Mouse (Mus musculus) skeletal muscle tissue, adult 2 months (tissue): Measurements from ENCODE around the gene F3.

ENCODE experiments used
- DNase-seq: peaks from one replicate; pipeline ENCODE4 v3.0.0-alpha.2; 2012; ENCODE audit warnings: low read depth, low spot score

The F3 gene

GRCm38 (mm10) chr3:121722971-121723844 is at the start of gene F3:
F3 (plus strand) TSS chr3:121723537.
- peak; percentile 55 for DNase-seq

- no peak for DNase-seq
Measured at GRCm38 (mm10) chr3:121678935-121679334, 44.4 kb upstream of the F3 start.

DNA sequence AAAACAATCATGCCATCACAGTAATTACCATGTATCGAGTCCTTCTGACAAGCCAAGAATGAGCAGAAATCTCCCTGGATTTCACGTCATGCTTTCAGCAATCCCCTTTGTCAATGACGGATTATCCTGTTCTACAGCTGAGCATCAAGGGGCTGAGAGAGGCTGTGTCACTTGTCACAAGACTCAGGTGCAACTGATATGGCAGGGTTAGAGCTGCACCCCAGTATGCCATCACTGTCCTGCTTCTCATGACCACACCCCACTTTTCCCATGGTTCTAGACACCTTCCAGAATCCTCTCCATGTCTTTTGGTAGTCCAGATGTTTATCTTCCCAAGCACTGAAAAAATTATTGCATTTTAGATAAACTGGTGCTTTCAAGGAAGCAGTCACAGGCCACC is 43.9 kb upstream of the F3 start:
- DNase-seq = no peak

- DNase-seq = no peak
Measured at GRCm38 (mm10) chr3:121680187-121680586, 43.1 kb upstream of the F3 start.

DNA sequence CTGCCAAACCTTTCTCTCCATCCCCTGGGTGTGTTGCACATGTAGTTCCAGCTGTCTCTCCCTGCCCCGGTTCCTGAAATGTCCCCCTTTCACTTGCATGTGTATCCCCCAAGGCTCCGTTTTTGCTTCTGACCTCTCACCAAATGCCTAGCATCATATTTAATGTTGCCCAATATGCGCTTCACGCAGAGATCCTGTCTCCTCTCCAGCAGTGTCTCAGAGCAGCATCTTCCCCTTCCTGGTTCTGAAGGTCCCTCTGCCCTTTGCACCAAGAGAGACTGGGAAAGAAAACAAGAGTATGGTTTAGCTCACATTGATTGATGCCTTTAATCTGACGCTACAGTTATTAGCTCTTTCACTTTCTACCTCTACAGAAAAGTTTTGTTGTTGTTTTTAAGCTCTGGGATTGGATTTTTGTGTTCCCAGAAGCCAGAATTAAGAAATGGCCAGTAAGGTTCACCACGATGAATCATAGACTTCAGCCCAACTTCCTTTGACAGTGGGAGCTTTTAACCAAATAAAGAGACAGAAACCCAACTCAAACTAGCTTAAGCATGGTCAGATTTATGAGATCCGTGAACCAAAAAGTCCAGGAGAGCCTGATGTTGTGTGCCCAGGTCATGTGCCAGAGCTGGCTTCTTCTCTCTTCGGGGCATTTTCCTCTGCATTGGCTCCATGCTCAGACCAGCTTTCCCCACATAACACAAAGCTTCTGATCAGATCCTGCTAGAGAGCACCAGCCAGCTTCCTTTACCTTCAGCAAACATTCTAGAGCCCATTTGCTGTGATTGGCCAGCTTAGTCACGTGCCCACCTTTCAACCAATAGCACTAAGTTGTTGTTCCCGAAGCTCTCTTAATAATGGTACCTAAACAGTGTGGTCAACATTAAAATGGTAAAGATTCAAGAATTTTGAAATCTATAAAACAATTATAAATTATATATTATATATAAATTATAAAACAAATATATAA is 40.6 kb upstream of the F3 start:
- DNase-seq = peak; percentile 20

DNA sequence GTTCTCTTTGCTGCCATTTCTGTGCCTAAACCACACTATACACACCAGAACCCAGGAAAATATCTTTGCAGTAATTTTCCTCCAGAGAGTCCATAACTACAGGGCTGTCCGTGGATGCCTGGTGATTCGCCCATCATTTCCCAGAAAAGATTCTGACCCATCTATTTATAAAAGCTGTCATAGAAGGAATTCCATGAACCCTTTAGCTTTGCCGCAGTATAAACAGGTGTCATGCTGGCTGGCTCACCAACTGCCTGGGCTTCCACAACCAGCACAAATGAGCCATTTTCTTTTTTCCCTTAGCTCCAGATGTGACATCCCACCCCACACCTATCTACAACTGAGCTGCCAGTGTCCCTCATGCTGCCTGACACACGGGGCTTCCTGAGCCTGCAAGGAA is 38.8 kb upstream of the F3 start:
- DNase-seq = no peak

DNA sequence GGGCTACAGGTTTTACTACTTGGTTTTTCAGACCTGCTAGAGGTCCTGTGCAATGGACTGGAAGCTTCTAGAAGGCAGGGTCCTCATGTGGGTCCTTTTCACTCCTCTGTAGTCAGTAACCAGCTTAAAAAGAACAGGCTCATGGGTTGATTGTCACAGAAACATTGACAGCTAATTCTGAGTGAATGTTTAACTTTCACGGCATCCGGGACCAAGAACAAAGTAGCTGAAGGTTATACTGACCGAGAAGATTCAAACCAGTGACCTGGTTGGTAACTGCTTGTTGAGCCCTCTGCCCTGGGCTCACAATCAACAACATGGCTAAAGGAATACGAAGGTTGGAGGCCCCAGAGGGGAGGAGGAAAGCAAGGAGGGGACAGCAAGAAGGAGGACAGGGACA is 38.4 kb upstream of the F3 start:
- DNase-seq = no peak

GRCm38 (mm10) chr3:121685985-121686384 is 37.4 kb upstream of the F3 start:
- DNase-seq = no peak

GRCm38 (mm10) chr3:121686408-121686911 is 36.9 kb upstream of the F3 start:
- DNase-seq = no peak

GRCm38 (mm10) chr3:121687741-121688140 is 35.6 kb upstream of the F3 start:
- no peak for DNase-seq

- DNase-seq = no peak
Measured at GRCm38 (mm10) chr3:121689029-121689428, 34.3 kb upstream of the F3 start.

DNA sequence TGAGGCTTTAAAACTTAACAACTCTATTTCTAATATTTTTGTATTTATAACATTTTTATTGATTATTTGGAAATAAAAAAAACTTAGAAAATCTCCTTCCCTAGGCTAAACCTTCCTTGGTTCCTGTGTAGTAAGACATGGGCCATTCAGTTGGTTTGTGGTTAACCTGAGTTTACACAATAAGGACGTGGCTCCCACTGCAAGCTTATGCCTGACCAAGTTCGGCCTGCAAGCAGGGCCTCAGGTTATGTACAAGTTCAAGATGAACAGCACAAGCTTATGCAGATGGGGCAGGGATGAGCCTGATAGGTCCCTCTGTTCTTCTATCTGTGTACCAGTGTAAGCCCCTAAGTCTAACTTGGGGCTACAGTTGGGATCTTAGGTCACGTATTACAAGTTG is 33.6 kb upstream of the F3 start:
- no peak for DNase-seq

DNA sequence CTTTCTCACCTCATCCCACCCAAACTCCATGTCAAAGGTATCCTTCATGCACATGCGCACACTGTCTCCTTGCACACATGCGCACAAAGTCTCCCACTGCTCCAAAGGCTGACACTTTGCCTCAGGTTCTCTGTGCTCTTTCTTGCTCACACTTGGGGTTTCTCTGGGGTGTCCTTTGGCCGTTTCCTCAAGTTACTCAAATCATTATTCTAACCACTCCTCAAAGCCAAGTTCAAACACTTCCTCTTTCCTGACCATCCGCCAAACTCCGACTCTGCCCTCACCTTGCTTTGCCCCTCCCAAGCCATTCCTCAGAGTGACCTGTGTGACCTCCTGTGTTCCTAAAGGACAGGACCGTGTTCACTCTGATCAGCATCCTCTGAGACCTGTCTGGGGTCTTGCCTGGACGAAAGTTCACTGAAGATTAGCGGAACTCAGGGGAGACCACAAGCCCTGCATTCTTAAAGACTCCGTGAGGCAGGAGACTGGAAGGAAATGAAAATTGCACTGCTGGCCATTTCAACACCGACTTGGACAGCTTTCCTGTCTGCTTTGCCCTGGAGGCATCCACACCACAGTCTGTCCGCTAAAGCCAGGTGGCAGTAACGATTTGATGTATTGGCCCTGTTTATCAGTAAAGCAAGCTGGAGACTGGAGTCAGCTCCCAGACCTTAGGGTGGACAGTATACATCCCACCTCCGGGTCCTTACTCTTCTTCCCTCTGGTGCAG is 30.2 kb upstream of the F3 start:
- DNase-seq = no peak

DNA sequence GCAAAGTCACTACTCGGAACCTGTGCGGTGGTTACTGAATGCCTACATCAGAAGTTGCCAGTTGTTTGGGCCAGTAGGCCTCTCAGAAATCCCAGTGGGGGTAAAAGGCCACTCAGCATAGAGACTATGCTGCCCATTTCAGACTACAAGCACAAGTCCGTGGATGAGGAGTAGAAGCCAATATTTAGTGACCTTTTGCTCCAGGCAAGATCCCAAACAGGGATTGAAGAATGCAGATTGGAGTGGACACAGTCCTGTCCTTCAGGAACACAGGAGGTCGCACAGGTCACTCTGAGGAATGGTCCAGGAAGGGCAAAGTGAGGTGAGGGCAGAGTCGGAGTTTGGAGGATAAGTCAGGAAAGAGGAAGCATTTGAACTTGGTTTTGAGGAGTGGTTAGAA is 29.6 kb upstream of the F3 start:
- no peak for DNase-seq

DNA sequence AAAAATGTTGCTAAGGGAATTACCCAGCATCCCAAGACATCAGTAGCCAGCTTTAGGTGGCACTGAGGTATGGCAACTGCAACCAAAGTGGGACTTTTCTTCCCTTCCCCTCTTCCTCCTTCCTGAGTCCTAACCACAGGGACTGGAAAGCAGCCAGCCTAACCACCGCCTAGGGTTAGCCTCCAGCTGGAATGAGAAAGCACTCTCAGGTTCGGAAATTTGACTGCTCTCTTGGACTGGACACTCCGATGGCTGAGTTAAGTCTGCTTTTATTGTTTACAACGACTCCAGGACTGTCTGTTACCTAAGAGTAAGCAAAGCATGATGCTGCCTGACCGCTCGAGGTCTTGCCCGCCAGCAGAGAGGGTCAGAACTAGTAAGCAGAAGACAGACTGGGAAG is 26.2 kb upstream of the F3 start:
- peak; percentile 60 for DNase-seq

- DNase-seq = no peak
Measured at GRCm38 (mm10) chr3:121699401-121699800, 23.9 kb upstream of the F3 start.

- DNase-seq = no peak
Measured at GRCm38 (mm10) chr3:121699849-121700248, 23.5 kb upstream of the F3 start.

GRCm38 (mm10) chr3:121700364-121700952 is 22.9 kb upstream of the F3 start:
- no peak for DNase-seq

GRCm38 (mm10) chr3:121703155-121703879 is 20.0 kb upstream of the F3 start:
- DNase-seq = no peak

DNA sequence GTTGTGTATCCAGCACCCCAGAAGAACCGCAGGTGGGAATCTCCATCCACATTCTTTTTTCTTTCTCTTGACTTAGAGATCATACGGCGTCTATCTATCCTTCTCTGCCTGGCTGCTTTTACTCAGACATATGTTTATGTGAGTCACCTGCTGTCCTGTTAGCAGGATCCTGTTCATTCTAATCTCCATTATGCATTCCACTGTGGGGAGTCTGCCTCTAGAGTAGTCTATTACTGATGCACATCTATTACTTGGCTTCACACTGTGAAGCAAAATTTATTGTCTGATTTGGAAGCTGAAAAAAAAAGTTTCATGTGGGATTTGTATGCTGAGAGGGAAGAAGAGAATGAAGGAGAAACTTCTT is 19.5 kb upstream of the F3 start:
- DNase-seq = no peak

GRCm38 (mm10) chr3:121706087-121706486 is 17.2 kb upstream of the F3 start:
- no peak for DNase-seq
